Mouse (Mus musculus): Measurements from ENCODE around the gene A4galt. TPM values are rescaled to one million over a fixed set of nuclear protein-coding genes. Genes with fewer than 3 reads are reported as not detected.

A4galt gene
- polyA plus RNA-seq, 1 experiment from 2014 or later, result 1.8 TPM

DNA sequence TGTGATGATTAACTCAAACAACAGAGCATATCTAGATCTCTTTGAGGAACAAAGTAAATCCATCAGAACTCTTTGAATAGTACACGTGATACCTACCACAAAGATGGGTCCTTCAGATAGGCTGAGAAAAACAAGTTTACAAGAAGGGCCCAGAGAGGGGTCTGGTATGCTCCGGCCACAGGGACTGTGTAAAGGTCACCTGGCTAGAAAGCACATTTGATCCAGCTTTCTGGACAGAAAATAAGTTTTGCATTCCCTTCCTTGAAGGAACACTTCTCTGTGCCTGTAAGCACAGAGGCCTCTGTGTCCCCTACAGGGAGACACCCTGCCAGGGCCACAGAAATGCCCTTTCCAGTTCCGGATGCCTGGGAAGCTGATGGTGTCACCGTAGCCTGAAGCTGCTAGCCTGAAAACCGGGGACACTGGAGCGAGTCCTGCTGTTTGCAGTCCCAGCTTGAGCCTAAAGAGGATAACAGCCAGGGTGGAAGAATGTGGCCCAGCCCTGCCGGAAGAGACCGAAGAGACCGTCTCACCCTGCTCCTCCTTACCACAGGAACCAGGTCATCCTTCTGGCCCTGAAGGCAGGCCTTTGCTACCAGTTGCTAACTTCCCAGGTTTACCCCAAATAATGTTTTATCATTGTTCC is 31.1 kb downstream of the A4galt start:
- no peak overlapping the region for H3K27ac ChIP-seq

DNA sequence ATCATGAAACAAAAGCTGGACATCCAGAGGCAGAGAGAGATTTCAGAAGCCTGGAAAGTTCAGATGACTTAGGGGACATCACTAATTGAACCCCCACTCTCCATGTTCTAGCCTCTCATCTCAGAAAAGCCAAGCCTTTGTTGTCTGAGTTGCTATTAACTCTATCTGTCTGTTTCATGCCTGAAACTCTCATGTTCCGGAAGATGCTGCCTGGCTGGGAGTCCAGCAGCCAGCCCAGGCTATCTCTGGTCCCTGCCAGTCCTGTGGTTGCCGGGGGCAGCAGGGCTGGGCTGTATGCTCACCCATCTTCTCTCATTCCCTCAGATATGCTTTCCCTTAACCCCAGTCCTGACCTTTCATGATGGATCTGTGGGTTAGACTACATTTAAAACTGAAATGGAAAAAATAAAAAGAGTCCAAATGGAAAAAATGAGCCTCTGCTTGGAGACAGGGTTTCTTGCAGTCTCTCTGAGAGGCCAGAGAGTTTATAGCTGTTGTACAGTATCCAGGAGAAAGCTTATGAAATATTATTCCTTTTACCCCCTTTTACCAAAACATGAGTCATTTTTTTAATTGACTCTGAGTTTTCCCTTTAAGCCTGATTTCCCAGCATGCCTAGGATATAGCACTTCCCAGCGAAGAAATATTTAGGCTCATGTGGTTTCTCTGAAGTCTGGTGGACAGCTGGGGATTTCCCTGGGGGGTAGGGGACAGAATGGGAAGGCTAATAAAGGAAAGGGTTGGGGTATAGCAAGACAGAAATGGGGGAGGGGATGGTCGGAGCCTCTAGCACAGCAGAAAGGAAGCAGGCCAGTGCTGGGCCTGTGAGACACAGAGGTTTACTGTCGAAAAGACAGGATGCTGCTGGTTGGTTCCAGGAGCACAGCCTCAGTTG is 36.0 kb downstream of the A4galt start:
- Histone ChIP-seq H3K4me3 (no peak overlapping the region), H3K9ac (no peak overlapping the region), H3K27ac (peak overlapping the region; percentile 53), H3K4me1 (peaks cover 15% of the 10 kb centered on the region; the same call in 1 of the 2 replicates), H3K36me3 (no peaks in the 10 kb centered on the region), H3K27me3 (replicated peaks) (no peaks in the 10 kb centered on the region), H3K4me2 (replicated peaks) (no peak overlapping the region), H3K9me3 (no peaks in the 10 kb centered on the region)
- ATAC-seq (ENCODE audit: low FRiP score, low read depth), result peak; percentile 65
- 40% methylated on average over 5 of the region's 5 CpGs for WGBS

More for the DNA sequence above, 31.1 kb downstream of the A4galt start:
- Histone ChIP-seq H3K4me1 (peaks cover 25% of the 10 kb centered on the region), H3K27me3 (replicated peaks) (no peaks in the 10 kb centered on the region), H3K4me2 (replicated peaks) (no peak overlapping the region), H3K9ac (no peak overlapping the region), H3K36me3 (no peaks in the 10 kb centered on the region), H3K4me3 (no peak overlapping the region), H3K9me3 (no peaks in the 10 kb centered on the region)
- ATAC-seq (ENCODE audit: low FRiP score, low read depth), result no peak
- WGBS, result 62% methylated on average over 9 of the region's 9 CpGs

DNA sequence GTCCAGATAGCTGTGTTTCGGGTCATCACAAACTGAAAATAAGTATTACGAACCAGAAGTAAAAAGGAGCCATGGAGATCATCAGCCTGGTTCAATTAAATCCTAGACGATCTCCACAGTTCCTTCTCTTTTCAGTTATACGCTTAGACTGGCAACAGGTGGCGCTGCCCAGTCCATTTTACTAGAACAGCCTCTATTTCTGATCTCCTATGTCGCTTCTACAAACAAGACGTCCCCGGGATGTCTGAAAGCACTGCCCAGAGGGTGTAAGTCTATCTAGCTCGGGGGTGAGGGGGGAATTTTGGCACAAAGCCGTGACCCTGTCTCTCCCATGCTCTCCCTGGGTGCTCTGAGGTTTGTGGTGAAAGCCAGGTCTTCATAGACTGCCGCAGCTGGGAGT is 41.3 kb downstream of the A4galt start:
- no peak for ATAC-seq (ENCODE audit: low FRiP score, low read depth)
- WGBS, result 21% methylated on average over 11 of the region's 11 CpGs
- no peak overlapping the region for H3K9ac ChIP-seq
- 0 out of 2 replicates have a peak, but pooled peaks cover 3% of the 10 kb centered on the region for H3K27me3 ChIP-seq (replicated peaks)
- H3K9me3 ChIP-seq, result no peaks in the 10 kb centered on the region
- no peaks in the 10 kb centered on the region for H3K4me1 ChIP-seq
- H3K27ac ChIP-seq, result no peak overlapping the region
- H3K36me3 ChIP-seq, result no peaks in the 10 kb centered on the region
- H3K4me2 ChIP-seq (replicated peaks), result peak overlapping the region; percentile 49
- no peak overlapping the region for H3K4me3 ChIP-seq

DNA sequence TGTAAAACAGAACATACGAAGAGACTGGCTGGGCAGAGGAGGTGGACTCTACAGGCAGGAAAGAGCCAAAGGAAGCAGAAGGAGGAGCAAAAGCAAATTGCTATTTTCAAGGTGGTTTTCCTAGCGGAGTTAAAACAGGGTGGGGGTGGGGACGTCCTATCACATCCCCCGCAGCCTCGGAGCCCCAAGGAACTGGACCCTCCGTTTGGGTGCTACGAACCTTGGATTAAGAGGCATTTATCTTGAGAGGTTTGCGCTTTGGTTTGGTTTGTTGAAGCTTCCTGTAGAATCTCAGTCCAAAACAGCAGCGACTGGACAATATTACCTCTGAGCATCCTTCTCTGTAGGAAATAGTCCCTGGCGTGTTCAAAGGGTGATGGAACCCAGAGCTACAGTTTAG is 41.9 kb downstream of the A4galt start:
- 17% methylated on average over 10 of the region's 10 CpGs for WGBS
- Histone ChIP-seq H3K9me3 (no peaks in the 10 kb centered on the region), H3K4me3 (no peak overlapping the region), H3K4me2 (replicated peaks) (peak overlapping the region; percentile 49), H3K27ac (no peak overlapping the region), H3K4me1 (peaks cover 4% of the 10 kb centered on the region), H3K36me3 (no peaks in the 10 kb centered on the region), H3K9ac (no peak overlapping the region), H3K27me3 (replicated peaks) (0 out of 2 replicates have a peak, but pooled peaks cover 3% of the 10 kb centered on the region)
- ATAC-seq (ENCODE audit: low FRiP score, low read depth), result no peak

DNA sequence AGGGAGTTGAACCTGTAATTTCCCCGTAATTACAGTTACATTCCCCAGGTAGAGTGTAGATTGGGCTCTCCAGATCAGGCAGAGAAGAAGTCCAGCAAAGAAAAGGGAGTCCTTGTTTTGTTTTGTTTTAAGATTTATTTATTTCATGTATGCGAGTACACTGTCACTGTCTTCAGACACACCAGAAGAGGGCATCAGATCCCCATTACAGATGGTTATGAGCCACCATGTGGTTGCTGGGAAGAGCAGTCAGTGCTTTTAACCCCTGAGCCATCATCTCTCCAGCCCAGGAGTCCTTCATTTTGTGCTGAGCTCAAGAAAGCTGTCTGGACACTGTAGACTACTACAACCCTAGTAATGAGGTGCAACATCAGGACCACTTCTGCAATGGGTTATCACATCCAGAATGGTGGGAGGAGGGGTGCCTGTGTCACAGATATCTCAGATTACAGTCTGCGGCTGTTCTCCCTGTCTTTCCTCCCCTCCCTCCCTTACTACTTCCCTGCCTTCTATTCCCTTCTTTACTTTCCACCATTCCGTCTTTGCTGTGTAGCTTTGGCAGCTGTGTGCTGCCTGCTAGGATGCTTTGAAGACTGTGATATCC is 42.4 kb downstream of the A4galt start:
- Histone ChIP-seq H3K9ac (no peak overlapping the region), H3K36me3 (no peaks in the 10 kb centered on the region), H3K4me3 (no peak overlapping the region), H3K4me1 (peaks cover 8% of the 10 kb centered on the region), H3K27me3 (replicated peaks) (0 out of 2 replicates have a peak, but pooled peaks cover 3% of the 10 kb centered on the region), H3K9me3 (no peaks in the 10 kb centered on the region), H3K27ac (no peak overlapping the region), H3K4me2 (replicated peaks) (peak overlapping the region; percentile 49)
- 50% methylated on average over 4 of the region's 4 CpGs for WGBS
- no peak for ATAC-seq (ENCODE audit: low FRiP score, low read depth)

DNA sequence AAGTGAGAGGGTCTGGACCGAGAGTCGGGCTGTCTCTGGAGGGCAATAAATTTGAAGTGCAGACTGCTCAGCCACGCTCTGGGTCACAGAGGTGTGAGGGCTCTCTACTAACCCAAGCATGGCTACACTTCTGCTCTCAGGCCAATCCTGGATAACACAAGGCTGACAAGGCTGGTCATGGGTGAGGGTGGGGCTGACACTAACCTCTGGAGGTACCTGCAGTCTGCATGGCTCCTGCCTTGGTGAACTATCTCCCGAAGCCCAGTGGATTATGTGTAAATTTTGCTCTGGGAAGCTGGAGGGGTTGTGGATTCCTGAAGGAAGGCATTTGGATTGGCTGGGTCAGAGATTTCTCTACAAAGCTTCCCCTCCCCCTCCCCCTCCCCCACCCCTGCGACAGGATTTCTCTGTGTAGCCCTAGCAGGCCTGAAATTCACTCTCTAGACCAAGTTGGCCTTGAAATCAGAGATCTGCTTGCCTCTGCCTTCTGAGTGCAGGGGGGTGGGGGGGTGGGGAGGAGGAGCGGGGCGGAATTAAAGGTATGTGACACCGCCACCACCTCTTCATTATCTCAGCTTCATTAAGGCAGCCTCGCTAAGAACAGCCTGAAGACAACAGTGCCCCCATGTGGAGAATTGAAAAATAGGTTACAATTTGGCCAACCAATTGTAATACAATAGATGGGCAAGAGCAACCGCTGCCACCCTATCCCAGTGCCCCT is 46.7 kb downstream of the A4galt start:
- H3K36me3 ChIP-seq, result no peaks in the 10 kb centered on the region
- H3K9me3 ChIP-seq, result no peaks in the 10 kb centered on the region
- ATAC-seq (ENCODE audit: low FRiP score, low read depth), result peak; percentile 70; the same call in 1 of the 2 replicates
- no peak overlapping the region for H3K4me3 ChIP-seq
- H3K9ac ChIP-seq, result no peak overlapping the region
- no peak overlapping the region for H3K27ac ChIP-seq
- peak overlapping the region; percentile 44; the same call in 1 of the 2 replicates for H3K4me2 ChIP-seq (replicated peaks)
- 0 out of 2 replicates have a peak, but pooled peaks cover 3% of the 10 kb centered on the region for H3K27me3 ChIP-seq (replicated peaks)
- 11% methylated on average over 10 of the region's 10 CpGs for WGBS
- H3K4me1 ChIP-seq, result peaks cover 8% of the 10 kb centered on the region

DNA sequence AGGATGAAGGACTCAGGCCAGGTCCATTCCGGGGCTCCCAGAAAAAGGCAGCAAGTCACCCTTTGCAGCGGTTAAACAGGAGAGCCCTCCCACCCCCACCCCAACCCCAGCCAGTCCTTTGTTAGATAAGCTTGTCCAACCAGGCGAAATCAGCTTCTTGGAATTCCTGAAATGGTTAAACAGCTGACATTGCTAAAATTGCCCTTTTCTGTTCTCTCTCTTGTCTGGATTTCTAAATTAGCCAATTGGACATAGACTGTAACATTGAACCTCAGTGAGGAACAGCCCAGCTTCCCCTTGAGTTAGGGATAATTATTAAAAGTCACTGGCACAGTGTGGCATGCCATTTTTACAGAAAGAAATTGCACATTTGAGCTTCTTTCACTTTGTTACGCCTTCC is 49.2 kb downstream of the A4galt start:
- no peak overlapping the region for H3K9ac ChIP-seq
- 75% methylated on average over 4 of the region's 4 CpGs for WGBS
- H3K4me2 ChIP-seq (replicated peaks), result no peak overlapping the region
- H3K27me3 ChIP-seq (replicated peaks), result no peaks in the 10 kb centered on the region
- no peak for ATAC-seq (ENCODE audit: low FRiP score, low read depth)
- H3K36me3 ChIP-seq, result no peaks in the 10 kb centered on the region
- H3K9me3 ChIP-seq, result no peaks in the 10 kb centered on the region
- no peak overlapping the region for H3K4me3 ChIP-seq
- H3K27ac ChIP-seq, result no peak overlapping the region
- peaks cover 8% of the 10 kb centered on the region for H3K4me1 ChIP-seq

DNA sequence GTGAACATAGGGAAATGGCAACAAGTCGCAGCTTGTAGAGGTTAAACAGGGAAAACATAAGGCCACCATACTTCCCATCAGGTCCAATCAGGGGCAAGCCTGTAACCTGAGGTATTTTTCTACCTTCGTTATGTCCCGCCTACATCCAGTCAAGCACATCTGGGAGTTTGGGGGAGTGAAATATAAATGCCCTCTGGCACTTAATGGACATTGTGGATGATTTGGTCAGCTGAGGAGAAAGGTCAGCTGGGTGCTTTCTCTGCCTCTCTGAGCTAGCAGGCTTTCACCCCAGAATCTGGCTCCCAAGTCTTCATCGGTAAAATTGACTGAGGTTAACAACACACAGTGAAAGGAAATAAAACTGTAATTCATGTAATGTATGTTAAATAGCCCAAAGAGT is 58.2 kb downstream of the A4galt start:
- Histone ChIP-seq H3K27ac (no peak overlapping the region), H3K36me3 (no peaks in the 10 kb centered on the region), H3K27me3 (replicated peaks) (no peaks in the 10 kb centered on the region), H3K4me1 (no peaks in the 10 kb centered on the region), H3K9me3 (no peaks in the 10 kb centered on the region), H3K4me3 (no peak overlapping the region), H3K4me2 (replicated peaks) (no peak overlapping the region), H3K9ac (no peak overlapping the region)
- 90% methylated on average over 4 of the region's 4 CpGs for WGBS
- no peak for ATAC-seq (ENCODE audit: low FRiP score, low read depth)

DNA sequence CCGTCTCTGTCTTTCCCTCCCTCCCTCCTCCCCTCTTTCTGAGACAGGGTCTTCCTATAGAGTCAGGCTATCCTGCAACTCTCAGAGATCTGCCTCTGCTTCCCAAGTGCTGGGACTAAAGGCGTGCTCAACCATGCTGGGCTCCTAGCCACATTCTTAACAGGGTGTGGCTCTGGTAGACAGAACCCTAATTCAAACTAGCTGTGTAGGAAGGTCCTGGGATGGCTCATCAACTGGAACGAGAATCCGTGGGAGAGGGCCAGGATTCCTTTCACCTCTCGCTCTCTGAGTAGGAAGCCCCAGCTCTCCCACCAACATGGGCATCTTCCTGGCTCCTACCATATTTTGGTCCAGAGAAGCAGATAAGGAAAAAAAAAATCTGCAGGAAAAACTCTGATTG is 69.2 kb downstream of the A4galt start:
- Histone ChIP-seq H3K4me3 (no peak overlapping the region), H3K4me1 (no peaks in the 10 kb centered on the region), H3K27ac (no peak overlapping the region), H3K36me3 (no peaks in the 10 kb centered on the region), H3K27me3 (replicated peaks) (no peaks in the 10 kb centered on the region), H3K9ac (no peak overlapping the region), H3K4me2 (replicated peaks) (no peak overlapping the region), H3K9me3 (no peaks in the 10 kb centered on the region)
- WGBS, result 77% methylated on average over 5 of the region's 5 CpGs
- ATAC-seq (ENCODE audit: low FRiP score, low read depth), result no peak

DNA sequence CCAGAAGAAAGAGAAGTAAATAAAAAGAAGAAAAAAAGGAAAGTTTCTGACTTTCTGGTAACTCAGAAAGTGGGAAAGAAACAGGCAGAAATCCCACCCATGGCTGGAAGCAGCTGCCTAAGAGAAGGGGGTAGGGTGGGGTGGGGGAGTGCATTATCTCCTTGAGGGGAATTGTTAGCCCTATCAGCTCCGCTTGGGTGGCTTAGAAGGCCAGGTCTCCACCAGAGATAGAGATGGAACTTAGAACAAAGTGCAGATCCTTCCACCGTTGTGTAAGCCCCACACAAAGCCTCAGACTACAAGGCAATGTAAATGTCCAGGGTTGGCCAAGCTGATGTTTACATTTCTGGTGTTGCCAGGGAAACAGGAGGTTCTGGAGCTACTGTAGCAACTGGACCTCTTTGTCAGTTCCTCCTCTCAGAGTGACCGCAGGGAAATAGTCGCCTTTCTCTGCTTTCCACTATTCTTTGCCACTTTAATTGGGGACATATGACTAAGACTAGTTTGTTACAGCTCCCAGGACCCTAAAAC is 69.7 kb downstream of the A4galt start:
- 66% methylated on average over 4 of the region's 4 CpGs for WGBS
- no peaks in the 10 kb centered on the region for H3K4me1 ChIP-seq
- no peak for ATAC-seq (ENCODE audit: low FRiP score, low read depth)

DNA sequence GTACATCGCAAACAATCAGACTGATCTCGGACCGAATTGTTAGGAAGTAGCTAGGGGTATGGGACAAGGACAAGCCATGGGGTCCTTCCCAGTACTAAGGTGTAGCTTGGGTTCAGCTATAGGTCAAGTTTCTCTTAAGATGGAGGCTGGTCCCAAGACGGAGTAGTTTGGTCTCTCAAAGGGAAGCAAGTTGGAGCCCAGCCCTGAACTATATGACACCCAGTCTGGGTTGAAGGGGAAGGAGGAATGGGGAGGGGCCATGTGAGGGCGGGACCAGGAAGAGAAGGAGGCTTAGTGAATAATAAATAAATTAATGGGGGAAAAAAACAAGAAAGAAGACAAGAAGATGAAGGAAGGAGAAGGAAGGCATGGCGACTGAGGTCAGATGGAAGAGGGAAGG is 71.6 kb downstream of the A4galt start:
- no peak overlapping the region for H3K4me2 ChIP-seq (replicated peaks)
- no peaks in the 10 kb centered on the region for H3K27me3 ChIP-seq (replicated peaks)
- H3K9ac ChIP-seq, result no peak overlapping the region
- no peaks in the 10 kb centered on the region for H3K4me1 ChIP-seq
- no peaks in the 10 kb centered on the region for H3K9me3 ChIP-seq
- H3K36me3 ChIP-seq, result no peaks in the 10 kb centered on the region
- H3K27ac ChIP-seq, result no peak overlapping the region
- H3K4me3 ChIP-seq, result no peak overlapping the region
- no peak for ATAC-seq (ENCODE audit: low FRiP score, low read depth)
- 85% methylated on average over 6 of the region's 6 CpGs for WGBS

More for the DNA sequence above, 69.7 kb downstream of the A4galt start:
- H3K27ac ChIP-seq, result no peak overlapping the region
- H3K27me3 ChIP-seq (replicated peaks), result no peaks in the 10 kb centered on the region
- H3K4me2 ChIP-seq (replicated peaks), result no peak overlapping the region
- H3K9ac ChIP-seq, result no peak overlapping the region
- no peaks in the 10 kb centered on the region for H3K36me3 ChIP-seq
- H3K9me3 ChIP-seq, result no peaks in the 10 kb centered on the region
- H3K4me3 ChIP-seq, result no peak overlapping the region
